Comparison of ENCODE assay signal across 16 mouse cellular contexts in genomic region chr17:57125853-57126622, GRCm38 (mm10). TPM values are rescaled to one million over a fixed set of nuclear protein-coding genes. Genes with fewer than 3 reads are reported as not detected.
"Had no signal": no experiment of that assay in that cellular context is flagged by ENCODE, and none has a peak within 500 bp of the region (broad histone marks: within the 10 kb centered on the region; RNA-seq: fewer than 3 reads in every experiment).

No protein-coding gene starts in this region.

- H3K9ac ChIP-seq: limb, embryonic 13.5 days; liver, embryonic 14.5 days; midbrain, embryonic 15.5 days; neural tube, embryonic 13.5 days had no signal

- H3K27ac ChIP-seq: limb, embryonic 13.5 days; liver, embryonic 14.5 days; midbrain, embryonic 15.5 days; neural tube, embryonic 13.5 days had no signal

- H3K4me1 ChIP-seq: limb, embryonic 13.5 days; midbrain, embryonic 15.5 days; neural tube, embryonic 13.5 days had no signal

- H3K9me3 ChIP-seq: limb, embryonic 13.5 days; midbrain, embryonic 15.5 days; neural tube, embryonic 13.5 days had no signal

- H3K4me2 ChIP-seq: limb, embryonic 13.5 days; midbrain, embryonic 11.5 days; midbrain, embryonic 15.5 days; neural tube, embryonic 13.5 days had no signal

- ATAC-seq: midbrain, embryonic 15.5 days had no signal

- H3K27me3 ChIP-seq: limb, embryonic 13.5 days; midbrain, embryonic 15.5 days; neural tube, embryonic 13.5 days had no signal

- DNase-seq: kidney, adult 8-10 months; kidney, postnatal 36 days; left cerebral cortex, postnatal 4 days; lung, adult 18-20 months; retina, postnatal 1 day; thymus, postnatal 4 days had no signal

- H3K36me3 ChIP-seq: limb, embryonic 13.5 days; midbrain, embryonic 15.5 days; neural tube, embryonic 13.5 days had no signal

- H3K4me3 ChIP-seq: limb, embryonic 13.5 days; midbrain, embryonic 15.5 days; neural tube, embryonic 13.5 days had no signal

RNA-seq across cellular contexts. Expression of gene Cd70, which starts 23.5 kb away (rescaled TPM):
- total RNA-seq: left cerebral cortex, adult 18-20 months; left cerebral cortex, postnatal 10 days; left cerebral cortex, postnatal 4 days; monocyte, adult 5-6 weeks had no signal
- polyA plus RNA-seq: kidney, embryonic 16.5 days; limb, embryonic 13.5 days; liver, embryonic 14.5 days; lung, embryonic 16.5 days had no signal

RNA-seq across cellular contexts. Expression of gene Tubb4a, which starts 38.5 kb away (rescaled TPM):
- total RNA-seq: monocyte, adult 5-6 weeks had no signal
